ENCODE assay signal across 9 mouse cellular contexts in genomic region chr14:25370306-25371020, GRCm38 (mm10).
A peak's percentile ranks its signal among the peaks of the same experiment; 100 is the strongest.
DNase-seq lines count a peak whose midpoint lies in the region; ATAC-seq and TF ChIP-seq lines count a peak whose summit lies in the region.
"Had no signal": no experiment of that assay in that cellular context is flagged by ENCODE, and none has a peak within 500 bp of the region (broad histone marks: within the 10 kb centered on the region; RNA-seq: fewer than 3 reads in every experiment).

No protein-coding gene starts in this region.

- H3K9me3 ChIP-seq in kidney, embryonic 15.5 days (replicated peaks): no peaks in the 10 kb centered on the region
- H3K9me3 ChIP-seq in kidney, embryonic 14.5 days (ENCODE audit: control insufficient read depth, low read length): 0 out of 2 replicates have a peak, but pooled peaks cover 3% of the 10 kb centered on the region
- no peaks in the 10 kb centered on the region for H3K9me3 ChIP-seq in forebrain, embryonic 14.5 days (replicated peaks; ENCODE audit: control insufficient read depth, low read length)
- H3K9me3 ChIP-seq in midbrain, embryonic 12.5 days: peaks cover 7% of the 10 kb centered on the region; the same call in 1 of the 2 replicates

- H3K9ac ChIP-seq in kidney, embryonic 15.5 days: 0 out of 2 replicates have a peak overlapping the region, but pooled peaks have one; percentile 1
- no peak overlapping the region; the same call in 1 of the 2 replicates for H3K9ac ChIP-seq in kidney, embryonic 14.5 days (ENCODE audit: low read depth, low read length)
- no peak overlapping the region for H3K9ac ChIP-seq in forebrain, embryonic 14.5 days (ENCODE audit: low read length)
- no peak overlapping the region for H3K9ac ChIP-seq in midbrain, embryonic 12.5 days (replicated peaks)

- peak; percentile 95 for DNase-seq in cerebellum, adult 11-12 months
- no peak for DNase-seq in forebrain, embryonic 14.5 days (ENCODE audit: low spot score)
- no peak for DNase-seq in thymus, adult 2 months
- no peak for DNase-seq in adrenal gland, postnatal 10 days
- DNase-seq: kidney, postnatal 25 days had no signal

- H3K4me2 ChIP-seq in kidney, embryonic 15.5 days: no peak overlapping the region
- no peak overlapping the region for H3K4me2 ChIP-seq in kidney, embryonic 14.5 days (replicated peaks; ENCODE audit: low read depth, low read length)
- H3K4me2 ChIP-seq in forebrain, embryonic 14.5 days (ENCODE audit: low read length): no peak overlapping the region
- no peak overlapping the region for H3K4me2 ChIP-seq in midbrain, embryonic 12.5 days (replicated peaks)

- 86% methylated on average over 6 of the region's 6 CpGs for WGBS in kidney, embryonic 15.5 days
- WGBS in kidney, embryonic 14.5 days: 85% methylated on average over 6 of the region's 6 CpGs
- 85% methylated on average over 6 of the region's 6 CpGs for WGBS in forebrain, embryonic 14.5 days
- WGBS in midbrain, embryonic 12.5 days: 87% methylated on average over 6 of the region's 6 CpGs
- WGBS in thymus, adult 2 months: 95% methylated on average over 6 of the region's 6 CpGs

- TF ChIP-seq POLR2A in thymus, adult 2 months (IDR thresholded peaks at IDR 0.05; ENCODE audit: control insufficient read depth, extremely low read depth, insufficient read depth, low read length, poor library complexity): no peak

- no peak for ATAC-seq in kidney, embryonic 15.5 days (replicated peaks; ENCODE audit: low FRiP score)
- ATAC-seq in kidney, embryonic 14.5 days (ENCODE audit: low FRiP score, low TSS enrichment): no peak
- ATAC-seq in forebrain, embryonic 14.5 days: no peak
- no peak for ATAC-seq in midbrain, embryonic 12.5 days (ENCODE audit: low FRiP score, low read depth)
- no peak for ATAC-seq in frontal cortex, adult (ENCODE audit: low TSS enrichment)

- H3K36me3 ChIP-seq in kidney, embryonic 15.5 days: no peaks in the 10 kb centered on the region
- no peaks in the 10 kb centered on the region for H3K36me3 ChIP-seq in kidney, embryonic 14.5 days (ENCODE audit: control insufficient read depth, insufficient read depth, low read length)
- no peaks in the 10 kb centered on the region for H3K36me3 ChIP-seq in forebrain, embryonic 14.5 days (ENCODE audit: control insufficient read depth, insufficient read depth, low read length)
- peaks cover 8% of the 10 kb centered on the region; the same call in 1 of the 2 replicates for H3K36me3 ChIP-seq in midbrain, embryonic 12.5 days
- no peaks in the 10 kb centered on the region for H3K36me3 ChIP-seq in thymus, adult 2 months (ENCODE audit: control insufficient read depth, insufficient read depth, low read length)

- H3K4me1 ChIP-seq in kidney, embryonic 15.5 days: peaks cover 55% of the 10 kb centered on the region
- peaks cover 40% of the 10 kb centered on the region for H3K4me1 ChIP-seq in kidney, embryonic 14.5 days (ENCODE audit: control insufficient read depth, insufficient read depth, low read length)
- H3K4me1 ChIP-seq in forebrain, embryonic 14.5 days (ENCODE audit: control insufficient read depth, insufficient read depth, low read length): peaks cover 20% of the 10 kb centered on the region
- peaks cover 23% of the 10 kb centered on the region for H3K4me1 ChIP-seq in midbrain, embryonic 12.5 days
- peaks cover 5% of the 10 kb centered on the region for H3K4me1 ChIP-seq in thymus, adult 2 months (replicated peaks; ENCODE audit: control insufficient read depth, insufficient read depth, low read length)

- no peaks in the 10 kb centered on the region for H3K27me3 ChIP-seq in kidney, embryonic 15.5 days
- no peaks in the 10 kb centered on the region for H3K27me3 ChIP-seq in kidney, embryonic 14.5 days (ENCODE audit: control insufficient read depth, insufficient read depth, low read length)
- no peaks in the 10 kb centered on the region for H3K27me3 ChIP-seq in forebrain, embryonic 14.5 days (replicated peaks; ENCODE audit: control insufficient read depth, insufficient read depth, low read length)
- no peaks in the 10 kb centered on the region for H3K27me3 ChIP-seq in midbrain, embryonic 12.5 days
- H3K27me3 ChIP-seq in thymus, adult 2 months (ENCODE audit: control insufficient read depth, insufficient read depth, low read length): no peaks in the 10 kb centered on the region

- H3K27ac ChIP-seq in kidney, embryonic 15.5 days: peak overlapping the region; percentile 71
- no peak overlapping the region; the same call in 1 of the 2 replicates for H3K27ac ChIP-seq in kidney, embryonic 14.5 days (ENCODE audit: low read depth, low read length)
- peak overlapping the region; percentile 67; the same call in 1 of the 2 replicates for H3K27ac ChIP-seq in forebrain, embryonic 14.5 days (ENCODE audit: low read depth, low read length)
- H3K27ac ChIP-seq in midbrain, embryonic 12.5 days (replicated peaks): peak overlapping the region; percentile 25; the same call in 1 of the 2 replicates
- no peak overlapping the region for H3K27ac ChIP-seq in thymus, adult 2 months (ENCODE audit: control insufficient read depth, insufficient read depth, low read length)

- H3K4me3 ChIP-seq in kidney, embryonic 15.5 days (replicated peaks): no peak overlapping the region
- no peak overlapping the region for H3K4me3 ChIP-seq in kidney, embryonic 14.5 days (ENCODE audit: low read length)
- H3K4me3 ChIP-seq in forebrain, embryonic 14.5 days (ENCODE audit: low read depth, low read length): no peak overlapping the region
- H3K4me3 ChIP-seq in midbrain, embryonic 12.5 days: no peak overlapping the region
- no peak overlapping the region for H3K4me3 ChIP-seq in thymus, adult 2 months (ENCODE audit: control insufficient read depth, insufficient read depth, low read length)

- no peak for TF ChIP-seq CTCF in thymus, adult 2 months (IDR thresholded peaks at IDR 0.05; ENCODE audit: borderline replicate concordance, control insufficient read depth, extremely low read depth, insufficient read depth, low read length, poor library complexity)

Comparison
In these comparisons a context has a peak if more than half of its experiments do, and no peak if none do; other contexts are left out.
1. H3K27ac ChIP-seq: peak in kidney, embryonic 15.5 days (single experiment), forebrain, embryonic 14.5 days (single experiment) and midbrain, embryonic 12.5 days (single experiment); none in kidney, embryonic 14.5 days (single experiment) and thymus, adult 2 months (single experiment).